In the genomic region with DNA sequence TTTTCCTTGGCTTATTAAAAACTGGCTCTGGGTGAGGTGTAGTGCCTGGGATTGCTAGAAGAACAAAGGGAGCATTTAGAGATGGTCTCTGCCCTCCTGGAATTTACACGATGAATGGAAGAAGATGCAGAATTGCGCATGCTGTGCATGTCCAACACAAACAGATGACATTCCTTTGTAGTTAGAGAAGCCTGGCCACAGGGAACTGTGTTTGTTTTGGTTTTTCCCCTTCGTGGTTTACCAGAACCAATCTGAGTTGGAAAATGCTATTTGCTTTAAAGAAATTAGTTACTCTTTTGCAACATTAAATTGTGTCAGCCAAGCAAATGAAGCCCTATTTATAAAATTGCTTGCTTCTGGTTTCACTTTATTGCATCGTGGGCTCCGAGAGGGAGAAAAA, we compare ENCODE assay signal across 7 mouse cellular contexts. TPM values are rescaled to one million over a fixed set of nuclear protein-coding genes. Genes with fewer than 3 reads are reported as not detected.
A peak's percentile ranks its signal among the peaks of the same experiment; 100 is the strongest.
DNase-seq lines count a peak whose midpoint lies in the region; ATAC-seq lines count a peak whose summit lies in the region.

Gene Cp, plus strand, starts transcription at position 170 of the 400 bp plus-strand sequence.

- H3K4me2 ChIP-seq in neural tube, embryonic 11.5 days (ENCODE audit: low read depth): no peak within 1 kb of the TSS
- H3K4me2 ChIP-seq in hindbrain, embryonic 11.5 days (replicated peaks; ENCODE audit: low read depth, low read length): no peak within 1 kb of the TSS
- 0 out of 2 replicates have a peak within 1 kb of the TSS, but pooled peaks have one; percentile 19 for H3K4me2 ChIP-seq in neural tube, embryonic 14.5 days (ENCODE audit: low read depth, low read length)

- H3K4me3 ChIP-seq in neural tube, embryonic 11.5 days (ENCODE audit: low read depth, low read length): no peak within 1 kb of the TSS
- no peak within 1 kb of the TSS for H3K4me3 ChIP-seq in hindbrain, embryonic 11.5 days (ENCODE audit: low read depth, low read length)
- no peak within 1 kb of the TSS for H3K4me3 ChIP-seq in neural tube, embryonic 14.5 days (ENCODE audit: low read depth, low read length)

- peak; percentile 48 for DNase-seq in neural tube, embryonic 11.5 days (ENCODE audit: low spot score)
- no peak for DNase-seq in neural tube, embryonic 10.5 days (ENCODE audit: extremely low spot score, low spot score)
- peak; percentile 70 for DNase-seq in embryo, embryonic 10 days (ENCODE audit: low spot score)
- DNase-seq in hindbrain, embryonic 11.5 days (ENCODE audit: low spot score): peak; percentile 49
- no peak for DNase-seq in layer of hippocampus, adult 18-20 months (ENCODE audit: low spot score in 2 of 2)
- no peak for DNase-seq in kidney, postnatal 10 days

- 0 out of 2 replicates have a peak, but pooled peaks cover 3% of the 10 kb centered on the region for H3K4me1 ChIP-seq in neural tube, embryonic 11.5 days (ENCODE audit: control insufficient read depth, insufficient read depth, low read length)
- no peaks in the 10 kb centered on the region for H3K4me1 ChIP-seq in hindbrain, embryonic 11.5 days (replicated peaks; ENCODE audit: control insufficient read depth, insufficient read depth, low read length)
- H3K4me1 ChIP-seq in neural tube, embryonic 14.5 days (ENCODE audit: control insufficient read depth, insufficient read depth, low read length): no peaks in the 10 kb centered on the region

- peak; percentile 46; the same call in 1 of the 2 replicates for ATAC-seq in neural tube, embryonic 11.5 days (ENCODE audit: insufficient read depth, low FRiP score, low TSS enrichment)
- peak; percentile 69; the same call in 1 of the 2 replicates for ATAC-seq in hindbrain, embryonic 11.5 days (ENCODE audit: low FRiP score)
- ATAC-seq in neural tube, embryonic 14.5 days (ENCODE audit: low read depth): no peak

- H3K27me3 ChIP-seq in neural tube, embryonic 11.5 days (ENCODE audit: control insufficient read depth, insufficient read depth, low read length): no peaks in the 10 kb centered on the region
- H3K27me3 ChIP-seq in hindbrain, embryonic 11.5 days (ENCODE audit: control insufficient read depth, insufficient read depth, low read length): no peaks in the 10 kb centered on the region
- no peaks in the 10 kb centered on the region for H3K27me3 ChIP-seq in neural tube, embryonic 14.5 days (ENCODE audit: control insufficient read depth, insufficient read depth, low read length)

- no peak within 1 kb of the TSS for H3K27ac ChIP-seq in neural tube, embryonic 11.5 days (ENCODE audit: low read depth, low read length)
- no peak within 1 kb of the TSS for H3K27ac ChIP-seq in hindbrain, embryonic 11.5 days (ENCODE audit: low read depth, low read length)
- no peak within 1 kb of the TSS for H3K27ac ChIP-seq in neural tube, embryonic 14.5 days (ENCODE audit: low read depth, low read length)

- 28% methylated on average over 5 of the region's 5 CpGs for WGBS in neural tube, embryonic 11.5 days
- 21% methylated on average over 5 of the region's 5 CpGs for WGBS in hindbrain, embryonic 11.5 days
- WGBS in neural tube, embryonic 14.5 days: 22% methylated on average over 5 of the region's 5 CpGs

- H3K9ac ChIP-seq in neural tube, embryonic 11.5 days (ENCODE audit: low read length): no peak within 1 kb of the TSS
- H3K9ac ChIP-seq in hindbrain, embryonic 11.5 days (ENCODE audit: low read depth, low read length): no peak within 1 kb of the TSS
- H3K9ac ChIP-seq in neural tube, embryonic 14.5 days (replicated peaks; ENCODE audit: low read depth, low read length): no peak within 1 kb of the TSS

- no peaks in the 10 kb centered on the region for H3K36me3 ChIP-seq in neural tube, embryonic 11.5 days (ENCODE audit: control insufficient read depth, insufficient read depth, low read length)
- H3K36me3 ChIP-seq in hindbrain, embryonic 11.5 days (ENCODE audit: control insufficient read depth, insufficient read depth, low read length): no peaks in the 10 kb centered on the region
- H3K36me3 ChIP-seq in neural tube, embryonic 14.5 days (ENCODE audit: control insufficient read depth, insufficient read depth, low read length): no peaks in the 10 kb centered on the region

- no peaks in the 10 kb centered on the region for H3K9me3 ChIP-seq in neural tube, embryonic 11.5 days (ENCODE audit: control insufficient read depth, low read length)
- no peaks in the 10 kb centered on the region for H3K9me3 ChIP-seq in hindbrain, embryonic 11.5 days (ENCODE audit: control insufficient read depth, low read length)
- H3K9me3 ChIP-seq in neural tube, embryonic 14.5 days (ENCODE audit: control insufficient read depth, low read length): no peaks in the 10 kb centered on the region

RNA-seq across cellular contexts. Expression of gene Cp, which starts in this region (rescaled TPM):
- polyA plus RNA-seq in neural tube, embryonic 11.5 days (2014; fragmentation: Nextera tagmentation; extraction: Ambion mirVana): 2.6 and 4.2 TPM in 2 replicates
- 6.0 and 7.8 TPM in 2 replicates for polyA plus RNA-seq in hindbrain, embryonic 11.5 days (2014; fragmentation: Nextera tagmentation; extraction: Ambion mirVana)
- 4.5 and 14.4 TPM in 2 replicates for polyA plus RNA-seq in neural tube, embryonic 14.5 days (2014; fragmentation: Nextera tagmentation; extraction: Ambion mirVana)
- total RNA-seq in layer of hippocampus, adult 18-20 months (2021): 1 to 10 TPM; 7.3 to 9.6 TPM

Comparison
In these comparisons a context has a peak if more than half of its experiments do, and no peak if none do; other contexts are left out.
1. DNase-seq: peak in neural tube, embryonic 11.5 days (single experiment), embryo, embryonic 10 days (single experiment) and hindbrain, embryonic 11.5 days (single experiment); none in neural tube, embryonic 10.5 days (single experiment), layer of hippocampus, adult 18-20 months (0 of 2) and kidney, postnatal 10 days (single experiment).